Mouse (Mus musculus): ENCODE results near the gene Cd2.

GRCm38 (mm10) chr3:101294487-101295365 lies 7.0 kb upstream of the Cd2 start:
- TF ChIP-seq CTCF (IDR thresholded peaks at IDR 0.05) = no peak
- no peak for TF ChIP-seq POLR2A (IDR thresholded peaks at IDR 0.05; ENCODE audit: insufficient read depth, low read depth, low read length)

All from heart, adult 2 months (tissue).